Mouse (Mus musculus): Measurements from ENCODE around the gene Bend5. TPM values are rescaled to one million over a fixed set of nuclear protein-coding genes. Genes with fewer than 3 reads are reported as not detected.
A peak's percentile ranks its signal among the peaks of the same experiment; 100 is the strongest.

The Bend5 gene
- under 1 TPM; 0.22 to 0.92 (median 0.37) TPM for total RNA-seq (2022)

- no peak for DNase-seq (ENCODE audit: low spot score in 2 of 2)
These were observed at the start of gene Bend5 for GRCm38 (mm10) chr4:111414818-111415488. Gene Bend5, plus strand, starts transcription at chr4:111415006.

GRCm38 (mm10) chr4:111367771-111368170 lies 47.0 kb upstream of the Bend5 start:
- no peak for DNase-seq (ENCODE audit: low spot score in 2 of 2)

DNA sequence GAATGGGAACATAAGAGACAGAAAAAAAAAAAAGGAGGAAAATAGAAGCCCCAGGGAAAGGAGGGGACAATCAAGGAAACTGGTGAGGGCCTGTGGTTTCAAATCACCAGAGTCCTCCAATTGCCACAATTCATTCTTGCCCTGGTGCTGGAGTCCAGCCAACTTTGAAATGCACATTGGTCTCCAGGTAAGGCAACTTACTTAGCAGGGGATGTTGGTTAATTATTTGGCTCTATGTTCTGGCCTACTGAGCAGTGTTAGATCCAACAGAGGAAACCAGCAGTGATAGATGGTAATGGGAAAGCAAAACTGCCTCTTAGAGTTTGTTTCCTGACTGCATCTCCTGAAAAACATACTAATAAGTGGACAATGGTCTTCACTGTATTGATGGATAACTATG lies 37.6 kb upstream of the Bend5 start:
- no peak for DNase-seq (ENCODE audit: low spot score in 2 of 2)

DNA sequence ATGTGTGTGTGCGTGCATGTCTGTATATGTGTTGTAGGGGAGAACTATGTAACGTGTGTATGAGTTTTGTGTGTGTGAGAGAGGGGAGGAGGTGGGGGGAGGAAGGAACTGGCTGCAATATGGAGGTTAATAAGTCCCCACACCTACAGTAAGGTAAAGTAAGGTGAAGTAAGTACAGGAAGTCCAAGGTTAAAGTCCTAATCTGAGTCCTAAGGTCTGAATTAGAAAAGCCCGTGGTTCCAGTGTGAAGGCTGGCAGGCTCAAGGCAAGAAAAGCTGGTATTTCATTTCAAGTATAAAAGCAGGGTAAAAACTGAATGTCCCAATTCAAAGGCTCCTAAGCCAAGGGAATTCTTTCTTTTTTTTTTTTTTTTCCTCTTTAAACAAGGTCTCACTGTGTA lies 36.7 kb upstream of the Bend5 start:
- no peak for DNase-seq (ENCODE audit: low spot score in 2 of 2)

DNA sequence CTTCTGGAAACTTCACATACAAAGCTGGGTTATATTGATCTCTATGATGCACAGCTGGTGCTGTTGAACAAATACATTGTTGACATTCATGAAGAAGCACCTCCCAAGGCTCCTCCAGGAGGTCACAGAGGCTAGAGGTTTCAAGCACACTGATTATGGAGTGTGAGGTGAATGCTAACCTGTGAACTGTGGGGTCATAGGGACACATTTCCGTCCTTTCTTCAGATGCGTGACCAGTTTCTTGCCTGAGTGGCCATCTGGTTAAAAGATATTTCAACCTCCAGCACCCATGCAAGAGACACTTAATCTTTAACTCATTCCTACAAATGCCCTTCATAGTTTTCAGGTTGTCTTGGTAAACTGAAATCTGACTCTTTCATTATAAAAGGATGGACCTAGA lies 31.7 kb upstream of the Bend5 start:
- no peak for DNase-seq (ENCODE audit: low spot score in 2 of 2)

DNA sequence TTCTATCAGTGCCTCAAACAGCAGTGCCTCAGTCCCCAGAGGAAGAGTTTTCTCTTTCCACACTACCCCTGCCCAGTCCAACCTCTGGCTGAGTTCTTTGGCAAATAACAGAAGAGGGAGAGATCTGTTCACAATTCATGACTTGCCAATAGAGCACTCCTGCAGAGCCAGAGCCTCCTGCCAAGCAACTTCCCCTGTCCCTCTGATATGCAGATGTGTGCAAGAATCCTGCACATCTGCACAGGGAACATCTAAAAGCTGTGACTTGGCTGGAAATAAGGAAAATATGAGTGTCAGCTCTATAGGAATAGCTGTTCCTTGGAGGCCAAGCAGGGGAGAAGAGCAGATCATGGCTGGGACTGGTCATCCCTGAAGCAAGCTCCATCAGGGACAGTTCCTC lies 24.1 kb upstream of the Bend5 start:
- peak; percentile 2 to 3 for DNase-seq (ENCODE audit: low spot score in 2 of 2)

- no peak for DNase-seq (ENCODE audit: low spot score in 2 of 2)
These were observed 15.0 kb upstream of the Bend5 start for GRCm38 (mm10) chr4:111399784-111400183.

- DNase-seq (ENCODE audit: low spot score in 2 of 2) = no peak
These were observed 14.1 kb upstream of the Bend5 start for GRCm38 (mm10) chr4:111400676-111401075.

DNA sequence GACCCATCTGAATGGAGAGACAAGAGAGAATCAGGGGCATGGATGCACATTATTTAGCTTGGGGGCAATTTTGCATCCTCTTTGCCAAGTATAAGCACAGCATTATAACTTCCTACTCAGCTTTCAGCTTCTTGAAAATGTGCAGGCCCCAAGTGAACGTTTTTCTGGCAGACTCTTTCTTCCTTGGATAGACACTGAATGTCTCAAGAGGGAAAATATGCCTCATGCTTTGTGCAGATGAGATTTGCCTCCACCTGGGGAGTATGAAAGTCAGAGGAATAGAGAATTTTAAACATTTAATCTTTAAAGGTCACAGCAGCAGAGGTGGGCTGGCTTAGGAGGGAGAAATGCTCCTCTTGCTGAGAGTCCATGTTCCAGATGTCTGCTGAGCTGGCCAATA lies 11.6 kb upstream of the Bend5 start:
- no peak for DNase-seq (ENCODE audit: low spot score in 2 of 2)

DNA sequence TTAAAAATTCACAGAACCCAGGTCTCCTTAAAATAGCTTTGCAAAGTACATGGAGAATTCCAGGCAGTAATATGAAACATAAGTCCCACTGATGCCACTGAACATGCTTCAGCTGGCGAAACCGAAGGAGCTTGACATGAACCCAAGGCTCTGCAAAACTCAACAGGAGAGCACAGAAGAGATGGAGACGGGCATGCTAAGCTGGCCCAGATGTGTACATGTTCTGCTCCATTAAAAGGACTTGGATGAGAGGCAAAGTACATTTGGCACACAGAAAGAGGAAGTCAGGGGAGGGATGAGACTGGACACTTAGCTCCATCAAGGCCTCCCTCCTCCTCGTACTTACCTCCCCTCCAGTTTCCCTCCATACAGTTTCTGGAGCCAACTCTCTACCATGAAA lies 4.1 kb upstream of the Bend5 start:
- DNase-seq (ENCODE audit: low spot score in 2 of 2) = no peak

DNA sequence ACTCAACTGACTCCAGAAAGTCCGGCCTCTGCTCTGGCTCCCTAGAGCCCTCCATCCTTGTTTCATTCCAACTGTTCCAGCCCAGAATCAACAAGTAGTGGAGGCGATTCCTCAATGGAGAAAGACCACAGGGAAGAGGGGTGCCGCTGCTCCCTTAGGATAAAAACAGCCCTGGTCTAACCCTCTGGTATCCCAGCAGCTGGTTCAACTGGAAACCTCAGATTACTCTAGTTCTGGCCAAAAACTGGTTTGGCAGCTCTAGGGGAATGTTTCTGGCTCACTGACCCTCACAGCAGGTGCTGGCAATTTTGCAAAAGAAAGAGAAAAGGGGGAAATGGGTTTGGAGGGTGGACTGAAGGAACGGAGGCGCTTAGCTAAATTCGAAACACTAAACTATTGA lies 407 bp upstream of the Bend5 start:
- DNase-seq (ENCODE audit: low spot score in 2 of 2) = peak in 1 of 2 experiments; percentile 16

- no peak for DNase-seq (ENCODE audit: low spot score in 2 of 2)
These were observed 1.3 kb downstream of the Bend5 start for GRCm38 (mm10) chr4:111416126-111416525.

DNA sequence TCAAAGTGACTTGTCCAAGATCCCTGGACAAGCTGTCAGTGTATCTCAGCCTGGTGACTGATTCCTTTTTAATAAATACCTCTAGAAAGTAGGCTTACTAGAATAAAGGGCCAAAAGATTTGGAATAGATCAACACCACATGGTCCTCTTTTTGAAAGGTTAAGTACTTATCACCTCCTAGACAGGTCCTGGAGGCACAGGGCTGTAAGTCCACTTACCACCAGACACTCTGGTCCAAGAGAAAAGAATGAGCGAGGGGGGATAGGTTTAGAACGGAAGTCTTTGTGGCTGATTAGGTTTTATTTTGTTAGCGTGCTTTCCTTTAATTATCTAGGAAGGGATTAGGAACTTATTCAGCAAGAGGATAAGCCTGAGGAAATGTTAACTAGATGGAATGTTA lies 1.7 kb downstream of the Bend5 start:
- DNase-seq (ENCODE audit: low spot score in 2 of 2) = no peak

DNA sequence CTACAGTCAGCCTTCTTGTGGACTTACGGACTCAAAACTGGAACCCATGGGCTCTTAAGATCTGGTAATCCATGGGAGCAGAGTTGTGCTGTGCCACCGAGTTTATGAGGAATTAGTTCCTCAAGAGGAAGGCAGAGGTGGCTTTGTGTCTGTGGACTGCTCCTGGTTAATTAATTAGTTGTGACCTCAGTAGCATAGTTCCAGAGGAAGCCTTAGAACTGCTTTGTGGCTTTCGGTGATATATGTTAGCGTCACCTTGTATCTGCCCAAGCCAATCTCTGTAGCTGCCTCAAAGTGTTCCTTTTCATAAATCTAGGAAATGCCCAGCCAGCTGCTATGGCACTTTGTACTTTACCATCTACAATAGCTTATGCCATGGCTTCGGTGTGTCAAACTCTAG lies 2.9 kb downstream of the Bend5 start:
- no peak for DNase-seq (ENCODE audit: low spot score in 2 of 2)

DNA sequence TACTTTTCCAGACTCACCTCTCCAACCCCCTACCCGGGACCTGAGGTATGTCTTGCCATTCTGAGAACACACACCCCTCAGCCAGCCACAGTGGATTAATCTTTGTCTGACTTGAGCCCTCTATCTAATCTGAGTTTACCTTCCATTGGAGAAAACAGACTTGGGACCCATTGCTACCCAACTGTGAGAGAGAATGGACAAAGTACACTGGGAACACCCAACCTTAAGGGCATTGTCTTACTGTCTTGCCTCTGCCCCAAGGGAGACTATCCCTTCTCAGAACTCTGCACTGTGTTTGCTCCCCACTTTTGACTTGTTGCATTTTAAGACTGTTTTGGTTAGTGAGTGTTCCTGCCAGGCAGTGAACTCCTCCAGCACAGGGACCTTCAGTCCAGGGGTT lies 4.7 kb downstream of the Bend5 start:
- DNase-seq (ENCODE audit: low spot score in 2 of 2) = no peak

DNA sequence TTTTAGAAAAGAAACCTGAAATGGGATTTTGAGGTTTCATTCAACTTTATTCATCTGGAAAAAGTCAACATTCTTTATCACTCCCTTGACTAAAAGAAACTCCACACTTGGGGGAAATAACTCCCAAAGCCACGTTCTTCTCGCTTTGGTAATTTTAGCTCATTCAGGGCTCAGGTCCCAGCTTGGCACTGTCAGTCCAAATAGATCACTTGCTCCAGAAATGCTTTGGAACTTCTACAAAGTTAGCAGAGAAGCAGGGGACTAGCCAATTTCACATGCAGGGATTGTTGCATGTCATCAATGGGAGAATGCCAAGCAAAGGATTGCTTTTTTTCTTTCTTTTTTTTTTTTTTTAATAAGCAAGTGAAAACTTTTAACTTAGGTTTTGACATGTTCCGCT lies 5.2 kb downstream of the Bend5 start:
- DNase-seq (ENCODE audit: low spot score in 2 of 2) = peak; percentile 8 to 25

- DNase-seq (ENCODE audit: low spot score in 2 of 2) = no peak
These were observed 6.1 kb downstream of the Bend5 start for GRCm38 (mm10) chr4:111420955-111421354.

GRCm38 (mm10) chr4:111421785-111422184 lies 7.0 kb downstream of the Bend5 start:
- no peak for DNase-seq (ENCODE audit: low spot score in 2 of 2)

DNA sequence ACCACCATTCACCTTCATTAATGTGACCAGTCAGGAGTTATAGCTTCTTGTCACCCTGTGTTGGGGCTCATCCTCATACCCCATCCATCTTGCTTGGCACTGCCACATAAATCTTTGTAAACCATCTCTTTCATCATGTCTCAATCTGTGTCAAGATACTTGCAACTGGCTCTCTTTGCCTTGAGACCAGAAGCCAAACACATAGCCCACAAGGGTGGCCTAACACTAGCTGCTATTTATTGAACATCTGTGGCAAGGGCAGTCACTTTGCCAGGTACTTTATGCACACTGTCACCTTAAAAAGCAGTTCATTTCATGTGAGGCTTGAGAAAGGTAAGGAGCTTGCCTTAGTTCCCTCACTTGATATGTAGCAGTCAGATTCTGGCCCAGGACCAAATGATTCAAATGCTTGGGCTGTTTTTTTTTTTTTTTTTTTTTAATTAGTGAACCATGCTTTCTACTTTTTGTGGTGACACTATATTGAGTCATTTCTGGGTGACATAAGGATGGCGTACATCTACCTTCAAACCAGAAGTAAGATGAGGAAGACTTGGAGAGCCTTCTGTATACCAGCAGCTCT lies 9.7 kb downstream of the Bend5 start:
- DNase-seq (ENCODE audit: low spot score in 2 of 2) = no peak

GRCm38 (mm10) chr4:111425170-111425569 lies 10.4 kb downstream of the Bend5 start:
- no peak for DNase-seq (ENCODE audit: low spot score in 2 of 2)

- no peak for DNase-seq (ENCODE audit: low spot score in 2 of 2)
These were observed 16.4 kb downstream of the Bend5 start for GRCm38 (mm10) chr4:111431186-111431585.

DNA sequence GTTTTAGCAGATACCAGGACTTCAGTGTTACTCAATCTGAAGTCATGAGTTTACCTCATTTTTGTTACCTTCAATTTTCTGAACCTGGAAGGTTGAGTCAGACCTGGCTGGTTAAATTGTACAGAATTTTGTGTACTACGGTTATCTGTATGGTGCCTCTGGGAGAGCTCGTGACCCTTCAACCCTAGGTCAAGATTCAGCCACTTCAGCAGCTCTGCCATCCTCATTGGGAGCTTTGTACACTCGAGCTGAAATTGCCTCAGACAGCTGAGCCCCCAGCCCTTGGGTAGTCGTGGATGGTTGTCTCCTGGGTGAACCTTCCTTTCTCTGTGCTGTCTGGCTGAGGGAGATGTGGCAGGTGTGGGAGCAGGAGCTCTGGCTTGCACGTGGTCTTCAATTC lies 17.2 kb downstream of the Bend5 start:
- no peak for DNase-seq (ENCODE audit: low spot score in 2 of 2)

DNA sequence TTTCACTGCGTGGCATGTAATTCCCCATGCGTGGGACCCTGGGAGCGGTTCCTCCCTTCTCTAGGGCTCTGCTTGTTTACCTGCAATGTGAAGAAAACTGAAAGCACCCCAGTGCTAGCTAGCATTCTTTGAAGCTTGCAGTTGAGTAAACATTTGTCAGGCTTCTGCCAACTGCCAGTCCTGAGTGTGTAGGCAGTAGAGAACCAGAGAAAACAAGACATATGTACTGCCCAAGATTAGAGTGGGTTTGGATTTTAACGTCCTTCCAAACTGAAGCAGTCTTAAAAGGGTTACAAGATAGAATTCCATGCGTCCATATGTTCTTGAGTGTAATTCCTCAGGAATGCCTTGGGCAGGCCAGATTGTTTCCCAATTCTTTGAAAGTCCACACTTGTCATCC lies 17.6 kb downstream of the Bend5 start:
- DNase-seq (ENCODE audit: low spot score in 2 of 2) = no peak

GRCm38 (mm10) chr4:111441709-111442108 lies 26.9 kb downstream of the Bend5 start:
- DNase-seq (ENCODE audit: low spot score in 2 of 2) = no peak
